Mouse (Mus musculus): Measurements from ENCODE around the gene Susd6.

DNA sequence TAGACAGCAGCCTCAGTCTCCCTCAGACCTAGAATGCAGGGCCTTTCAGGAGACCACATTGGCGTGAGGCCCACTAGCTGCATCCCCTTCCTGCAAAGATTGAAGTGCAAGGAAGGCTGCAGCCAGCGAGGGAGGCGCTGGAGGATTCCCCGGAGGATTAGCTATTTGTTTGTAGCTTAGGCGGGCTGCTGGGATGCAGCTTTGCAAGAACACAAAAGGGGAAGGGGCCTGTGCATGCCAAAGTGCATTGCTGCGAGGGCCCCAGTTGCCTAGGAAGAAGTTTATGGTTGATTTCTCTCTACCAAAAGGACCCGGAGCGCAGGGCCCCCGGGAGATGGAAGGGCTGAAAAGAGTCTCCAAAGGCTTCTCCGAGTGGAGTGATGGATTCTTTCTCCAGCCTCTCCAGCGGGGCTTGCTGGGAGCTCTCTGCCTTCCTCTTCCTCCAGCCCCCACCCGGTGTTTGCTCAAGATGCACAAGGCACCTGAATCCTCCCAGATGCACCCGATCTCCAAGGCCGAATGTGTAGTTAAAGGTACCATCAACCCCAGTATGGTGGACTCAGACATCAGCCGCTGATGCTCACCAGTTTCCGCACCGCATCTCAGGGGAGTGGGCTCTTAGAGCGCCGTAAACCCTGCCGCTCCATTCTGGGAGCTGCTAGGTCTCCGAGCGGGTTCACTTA lies 30.5 kb upstream of the Susd6 start:
- no peak for TF ChIP-seq ZNF384 (IDR thresholded peaks at IDR 0.05; ENCODE audit: low read depth, low read length)
- no peak for TF ChIP-seq JUN (IDR thresholded peaks at IDR 0.05; ENCODE audit: insufficient read depth, low read depth, low read length)
- no peak for TF ChIP-seq EP300 (IDR thresholded peaks at IDR 0.05; ENCODE audit: low read length)
- TF ChIP-seq MAZ (IDR thresholded peaks at IDR 0.05; ENCODE audit: low read depth, low read length) = no peak
- TF ChIP-seq CTCF (conservative IDR thresholded peaks at IDR 0.05 in 1 of 2, IDR thresholded peaks at IDR 0.05 in 1 of 2; ENCODE audit: low read depth in 2 of 2, low read length in 2 of 2) = no peak
- no peak for TF ChIP-seq USF2 (conservative IDR thresholded peaks at IDR 0.05; ENCODE audit: low read depth, low read length)
- TF ChIP-seq E2F4 (IDR thresholded peaks at IDR 0.05; ENCODE audit: insufficient replicate concordance, low read depth, low read length) = no peak
- TF ChIP-seq POLR2A (IDR thresholded peaks at IDR 0.05; ENCODE audit: low read depth, low read length) = no peak

All from CH12.LX (cell line).